In the genomic region with DNA sequence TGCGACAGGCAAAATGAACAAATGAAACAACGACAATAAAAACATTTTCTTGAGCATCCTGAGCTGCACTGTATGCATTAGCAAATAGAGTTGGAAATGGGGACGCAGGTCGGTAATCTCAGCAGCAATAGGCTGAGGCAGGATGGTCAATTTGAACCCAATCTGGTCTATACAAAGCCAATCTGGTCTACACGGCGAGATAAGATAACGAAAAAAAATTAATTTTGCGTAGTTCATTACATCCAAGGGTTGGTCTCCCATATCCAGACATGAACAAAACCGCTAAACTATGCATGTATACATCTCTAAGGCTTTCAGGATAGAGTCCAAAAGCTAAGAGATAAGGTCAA, we compare ENCODE assay signal across 8 mouse cellular contexts. TPM values are rescaled to one million over a fixed set of nuclear protein-coding genes. Genes with fewer than 3 reads are reported as not detected.
A peak's percentile ranks its signal among the peaks of the same experiment; 100 is the strongest.
DNase-seq lines count a peak whose midpoint lies in the region; ATAC-seq and TF ChIP-seq lines count a peak whose summit lies in the region.

No protein-coding gene starts in this region.

- H3K4me2 ChIP-seq in heart, embryonic 15.5 days: peak overlapping the region; percentile 67

- peak overlapping the region; percentile 77 for H3K9ac ChIP-seq in heart, embryonic 15.5 days
- H3K9ac ChIP-seq in MEL (ENCODE audit: control insufficient read depth, low read depth, low read length, poor library complexity, severe bottlenecking): peak overlapping the region; percentile 95

- no peaks in the 10 kb centered on the region for H3K27me3 ChIP-seq in heart, embryonic 15.5 days
- H3K27me3 ChIP-seq in MEL (ENCODE audit: control insufficient read depth in 1 of 2, insufficient read depth in 2 of 2, low read length in 2 of 2): no peaks in the 10 kb centered on the region
- no peaks in the 10 kb centered on the region for H3K27me3 ChIP-seq in megakaryocyte, embryonic 14.5 days (replicated peaks)

- H3K4me1 ChIP-seq in heart, embryonic 15.5 days (replicated peaks): 0 out of 2 replicates have a peak, but pooled peaks cover 2% of the 10 kb centered on the region
- peaks cover 3 to 5% of the 10 kb centered on the region in 2 experiments; a peak in 3 of 4 replicates for H3K4me1 ChIP-seq in MEL (ENCODE audit: control insufficient read depth in 1 of 2, insufficient read depth in 2 of 2, low read length in 2 of 2)
- peaks cover 41% of the 10 kb centered on the region for H3K4me1 ChIP-seq in megakaryocyte, embryonic 14.5 days

- TF ChIP-seq EP300 in MEL (IDR thresholded peaks at IDR 0.05; ENCODE audit: low read depth in 1 of 2, low read length in 2 of 2): peak in 1 of 2 experiments; percentile 51; a peak in 2 of 4 replicates

- TF ChIP-seq CTCF in MEL (IDR thresholded peaks at IDR 0.05 in 2 of 3, conservative IDR thresholded peaks at IDR 0.05 in 1 of 3; ENCODE audit: control insufficient read depth in 1 of 3, insufficient read depth in 1 of 3, low read depth in 2 of 3, low read length in 3 of 3, poor library complexity in 1 of 3, severe bottlenecking in 1 of 3): no peak

- DNase-seq in heart, postnatal 36 days: no peak
- DNase-seq in MEL (ENCODE audit: low read depth, low spot score) (no peak), MN1 (ENCODE audit: low spot score) (no peak)
- peak; percentile 5 for DNase-seq in heart, postnatal 4 days
- DNase-seq in cerebellum, adult 9-10 months: no peak
- DNase-seq in layer of hippocampus, postnatal 25 days (ENCODE audit: extremely low spot score in 1 of 2, low spot score in 1 of 2): no peak

- H3K27ac ChIP-seq in heart, embryonic 15.5 days: peak overlapping the region; percentile 90
- peak overlapping the region; percentile 85 for H3K27ac ChIP-seq in MEL (ENCODE audit: control insufficient read depth, low read depth, low read length)

- no peak for TF ChIP-seq POLR2A in MEL (IDR thresholded peaks at IDR 0.05; ENCODE audit: control insufficient read depth in 1 of 2, insufficient read depth in 1 of 2, low read depth in 1 of 2, low read length in 2 of 2, poor library complexity in 1 of 2)

- no peaks in the 10 kb centered on the region for H3K9me3 ChIP-seq in heart, embryonic 15.5 days (replicated peaks)
- no peaks in the 10 kb centered on the region for H3K9me3 ChIP-seq in MEL (replicated peaks; ENCODE audit: insufficient read depth, low read length)
- no peaks in the 10 kb centered on the region for H3K9me3 ChIP-seq in megakaryocyte, embryonic 14.5 days

- peak overlapping the region; percentile 90 for H3K4me3 ChIP-seq in heart, embryonic 15.5 days
- H3K4me3 ChIP-seq in MEL (ENCODE audit: control insufficient read depth in 1 of 2, insufficient read depth in 1 of 2, low read depth in 2 of 2, low read length in 2 of 2): peak overlapping the region; percentile 78 to 99
- peak overlapping the region; percentile 98 for H3K4me3 ChIP-seq in megakaryocyte, embryonic 14.5 days (replicated peaks)

- intact Hi-C loops in heart, postnatal 36 days (cut with DNase I): loop anchor here (2.0 to 5.0 kb wide), 3 partner anchors 142 to 677 kb away; a partner anchor contains a TSS

- WGBS in heart, embryonic 15.5 days: 23% methylated on average over 9 of the region's 9 CpGs

- ATAC-seq in heart, embryonic 15.5 days (replicated peaks; ENCODE audit: insufficient number of reproducible peaks, insufficient read depth, low FRiP score, low read depth): no peak; the same call in 1 of the 2 replicates

- H3K36me3 ChIP-seq in heart, embryonic 15.5 days: no peaks in the 10 kb centered on the region
- peaks cover 2 to 14% of the 10 kb centered on the region in 2 experiments; a peak in 3 of 4 replicates for H3K36me3 ChIP-seq in MEL (ENCODE audit: control insufficient read depth in 1 of 2, insufficient read depth in 2 of 2, low read length in 2 of 2)
- peaks cover 8% of the 10 kb centered on the region for H3K36me3 ChIP-seq in megakaryocyte, embryonic 14.5 days (replicated peaks; ENCODE audit: low read length)

- TF ChIP-seq RAD21 in MEL (IDR thresholded peaks at IDR 0.05; ENCODE audit: low read depth, low read length): no peak

- peaks cover 17% of the 10 kb centered on the region for H3K79me2 ChIP-seq in MEL (ENCODE audit: control insufficient read depth, insufficient read depth, low read length, poor library complexity)

TF ChIP-seq in MEL, 35 proteins besides CTCF, POLR2A, EP300 and RAD21:
- no peak for TF ChIP-seq GABPA (IDR thresholded peaks at IDR 0.05; ENCODE audit: low read depth, low read length)
- peak; percentile 85 for TF ChIP-seq RCOR1 (IDR thresholded peaks at IDR 0.05; ENCODE audit: low read depth, low read length)
- no peak for TF ChIP-seq CHD1 (IDR thresholded peaks at IDR 0.05; ENCODE audit: low read depth, low read length)
- TF ChIP-seq GATA1 (IDR thresholded peaks at IDR 0.05; ENCODE audit: low read depth, low read length): peak; percentile 85

RNA-seq across cellular contexts. Expression of a gene that starts 0.4 kb away (rescaled TPM):
- 29.0 TPM in 2 replicates for polyA plus RNA-seq in heart, embryonic 15.5 days (2015; fragmentation: Nextera tagmentation; extraction: Ambion mirVana)
- total RNA-seq in heart, postnatal 36 days (2021): 10 to 100 TPM; 20.0 to 23.9 TPM
- 32.4 and 42.1 TPM in 2 replicates for total RNA-seq in MEL (2012; rRNA removed)
- 10 to 100 TPM in 1 of 2 experiments, not detected in 1; 35.1 TPM for polyA plus RNA-seq in MEL (2012; ENCODE audit: insufficient read depth in 1 of 2, insufficient read length in 2 of 2, low read depth in 1 of 2, low replicate concordance in 2 of 2, missing spikeins in 1 of 2)
- total RNA-seq in heart, postnatal 4 days (2021): 10 to 100 TPM; 37.8 to 42.6 TPM
- 5.0 and 16.7 TPM in 2 replicates for polyA plus RNA-seq in megakaryocyte, embryonic 14.5 days (2012; ENCODE audit: insufficient read depth, low replicate concordance)
- 10 to 100 TPM; 12.8 to 15.6 TPM for total RNA-seq in layer of hippocampus, postnatal 25 days (2021)
